Mouse (Mus musculus): Measurements from ENCODE around the gene Spint3.

Gene Spint3

GRCm38 (mm10) chr2:164549963-164550894 lies 23.0 kb downstream of the Spint3 start:
- no peak for DNase-seq (ENCODE audit: low spot score)

GRCm38 (mm10) chr2:164549338-164549737 lies 23.9 kb downstream of the Spint3 start:
- DNase-seq (ENCODE audit: low spot score) = no peak

- DNase-seq (ENCODE audit: low spot score) = no peak
Measured at GRCm38 (mm10) chr2:164544454-164545097, 28.7 kb downstream of the Spint3 start.

- no peak for DNase-seq (ENCODE audit: low spot score)
Measured at GRCm38 (mm10) chr2:164543745-164544144, 29.5 kb downstream of the Spint3 start.

- no peak for DNase-seq (ENCODE audit: low spot score)
Measured at GRCm38 (mm10) chr2:164542598-164542997, 30.7 kb downstream of the Spint3 start.

- DNase-seq (ENCODE audit: low spot score) = peak; percentile 44
Measured at GRCm38 (mm10) chr2:164542132-164542531, 31.1 kb downstream of the Spint3 start.

- DNase-seq (ENCODE audit: low spot score) = no peak
Measured at GRCm38 (mm10) chr2:164540652-164541427, 32.4 kb downstream of the Spint3 start.

- DNase-seq (ENCODE audit: low spot score) = no peak
Measured at GRCm38 (mm10) chr2:164537003-164537402, 36.3 kb downstream of the Spint3 start.

GRCm38 (mm10) chr2:164534315-164534714 lies 38.9 kb downstream of the Spint3 start:
- DNase-seq (ENCODE audit: low spot score) = no peak

GRCm38 (mm10) chr2:164531169-164531568 lies 42.1 kb downstream of the Spint3 start:
- peak; percentile 36 for DNase-seq (ENCODE audit: low spot score)

GRCm38 (mm10) chr2:164528557-164528956 lies 44.7 kb downstream of the Spint3 start:
- DNase-seq (ENCODE audit: low spot score) = no peak

GRCm38 (mm10) chr2:164523301-164523773 lies 49.9 kb downstream of the Spint3 start:
- DNase-seq (ENCODE audit: low spot score) = no peak

GRCm38 (mm10) chr2:164522280-164522679 lies 51.0 kb downstream of the Spint3 start:
- DNase-seq (ENCODE audit: low spot score) = no peak

GRCm38 (mm10) chr2:164521841-164522240 lies 51.4 kb downstream of the Spint3 start:
- no peak for DNase-seq (ENCODE audit: low spot score)

- no peak for DNase-seq (ENCODE audit: low spot score)
Measured at GRCm38 (mm10) chr2:164520782-164521181, 52.5 kb downstream of the Spint3 start.
